Mouse (Mus musculus) frontal cortex, adult 2 months (tissue): ENCODE results near the gene Hivep3. TPM values are rescaled to one million over a fixed set of nuclear protein-coding genes. Genes with fewer than 3 reads are reported as not detected.

Experiments
- DNase-seq, 2 experiments: peaks; one replicate each; pipeline ENCODE4 v3.0.0; 2022; ENCODE audit warnings: low spot score in 1 of 2; ENCODE audit errors: extremely low spot score in 1 of 2
- polyA plus RNA-seq: library from polyadenylated mRNA; depleted of rRNA; stranded (reverse); fragments of >200 nt; gene quantifications from 2 replicates; pipeline ENCODE4 v1.2.3, GENCODE M21; 2012

Gene Hivep3
- polyA plus RNA-seq, 1 experiment: 38.3 TPM

GRCm38 (mm10) chr4:120127333-120127732, 393.7 kb downstream of the Hivep3 start:
- no peak for DNase-seq

GRCm38 (mm10) chr4:120128033-120128432, 394.4 kb downstream of the Hivep3 start:
- DNase-seq: peak in 1 of 2 experiments; percentile 63

DNA sequence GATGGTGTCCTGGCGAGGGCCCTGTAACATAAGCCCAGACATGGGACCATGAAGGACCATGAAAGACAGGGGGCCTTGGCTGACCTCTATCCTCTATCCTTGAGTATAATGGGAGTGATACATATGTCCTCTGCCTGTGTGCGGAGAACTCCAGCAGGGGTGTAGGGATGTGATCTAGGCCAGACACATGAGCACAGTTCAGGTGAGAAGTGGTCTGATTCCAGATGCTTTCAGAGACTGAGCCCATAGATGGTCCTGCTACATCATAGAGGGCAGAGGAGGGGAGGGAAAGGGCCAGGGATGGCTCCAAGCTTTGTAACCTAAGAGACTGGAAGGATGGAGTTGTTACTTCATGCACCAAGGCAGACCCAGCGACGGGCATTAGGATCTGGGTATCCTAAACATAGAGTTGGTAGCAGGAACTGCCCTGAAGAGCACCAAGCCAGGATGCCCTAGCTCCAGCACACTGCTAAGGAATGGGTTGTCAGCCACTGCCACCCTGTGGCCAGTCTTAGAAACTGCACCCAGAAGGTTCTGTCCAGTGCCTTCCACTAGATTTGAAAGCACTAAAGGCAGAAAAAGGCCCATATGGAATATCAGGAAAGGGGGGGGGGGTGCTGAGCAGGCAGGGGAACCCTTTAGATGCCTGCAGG, 395.8 kb downstream of the Hivep3 start:
- DNase-seq: peak in 1 of 2 experiments; percentile 65

DNA sequence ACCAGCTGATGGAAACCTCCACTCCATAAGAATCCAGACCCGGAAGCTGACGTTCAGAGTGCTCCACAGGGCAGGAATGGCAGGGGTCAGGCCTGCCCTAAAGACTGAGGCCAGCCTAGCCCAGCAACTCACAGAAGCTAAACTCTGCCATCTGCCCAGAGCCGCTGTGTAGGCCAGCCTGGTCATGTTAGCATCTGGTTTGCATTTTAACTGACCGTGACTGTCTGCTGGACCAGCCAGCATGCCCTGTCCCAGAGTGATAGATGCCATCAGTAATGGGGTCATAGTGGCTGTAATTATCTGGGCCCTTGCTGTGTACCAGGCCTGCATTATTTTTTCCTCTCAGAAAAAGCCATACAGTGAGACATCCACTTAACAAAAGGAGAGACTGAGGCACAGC, 397.3 kb downstream of the Hivep3 start:
- no peak for DNase-seq

GRCm38 (mm10) chr4:120131441-120132220, 398.0 kb downstream of the Hivep3 start:
- peak in 1 of 2 experiments; percentile 37 for DNase-seq

DNA sequence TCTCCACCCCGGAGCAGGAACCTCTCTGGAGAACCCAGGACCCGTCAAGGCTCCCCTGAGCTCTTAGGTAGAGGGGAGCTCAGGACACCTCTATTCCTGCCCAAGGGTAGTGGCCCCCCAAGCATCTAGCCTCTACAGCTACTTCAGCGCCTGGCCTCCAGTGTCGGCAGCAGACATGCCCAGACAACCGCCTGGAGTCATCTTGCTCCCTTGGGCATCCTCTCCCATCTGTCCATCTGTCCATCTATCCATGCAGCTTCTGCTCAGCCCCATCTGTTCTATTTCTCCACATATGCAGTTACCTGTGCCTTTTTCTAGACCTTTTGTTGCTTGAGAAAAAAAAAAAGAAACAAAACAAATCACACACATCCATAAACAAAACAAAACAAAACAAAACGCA, 400.6 kb downstream of the Hivep3 start:
- no peak for DNase-seq

DNA sequence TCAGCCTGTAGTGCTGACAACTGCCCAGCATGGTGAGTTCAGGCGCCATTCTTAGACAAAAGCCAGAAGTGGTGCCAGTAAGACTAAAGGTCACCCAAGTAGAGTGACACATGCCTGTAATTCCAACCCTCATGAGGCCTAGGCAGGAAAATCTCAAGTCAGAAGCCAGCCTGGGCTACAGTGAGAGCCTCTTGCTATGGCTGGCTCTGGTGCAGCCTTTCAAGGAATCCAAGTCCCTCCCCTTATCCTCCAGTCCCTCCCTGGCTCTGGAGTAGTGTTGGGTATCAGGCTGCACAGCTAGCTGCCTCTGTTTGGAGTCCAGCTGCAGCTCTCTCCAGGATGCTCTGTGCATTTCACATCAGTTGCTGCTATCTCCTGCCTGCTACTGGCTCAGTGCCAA, 408.2 kb downstream of the Hivep3 start:
- no peak for DNase-seq

DNA sequence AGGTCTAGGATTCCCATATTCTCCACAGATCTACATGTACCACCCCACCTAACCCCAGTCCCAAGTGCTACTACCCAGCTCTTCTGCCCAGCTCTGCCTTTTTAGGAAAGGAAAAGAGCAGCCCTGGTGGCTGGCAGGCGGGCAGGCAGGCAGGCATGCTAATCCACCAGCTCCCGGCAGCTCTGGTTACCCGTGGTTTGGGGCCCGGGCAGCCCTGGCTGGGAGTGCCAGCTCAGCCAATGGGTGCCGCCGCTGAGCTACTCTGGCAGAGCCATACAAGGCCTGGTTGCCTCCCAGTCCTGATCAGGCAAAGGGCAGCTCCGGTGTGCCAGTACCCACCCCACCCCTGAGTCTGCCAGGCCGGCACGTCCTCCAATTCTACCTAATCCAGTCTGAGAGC, 409.3 kb downstream of the Hivep3 start:
- DNase-seq: no peak

- DNase-seq: peak; percentile 53 to 68
Observed at GRCm38 (mm10) chr4:120144343-120144742, 410.8 kb downstream of the Hivep3 start.

- no peak for DNase-seq
Observed at GRCm38 (mm10) chr4:120145931-120146330, 412.3 kb downstream of the Hivep3 start.

- DNase-seq: peak; percentile 53 to 90
Observed at GRCm38 (mm10) chr4:120148291-120149141, 414.9 kb downstream of the Hivep3 start.

GRCm38 (mm10) chr4:120149142-120149524, 415.5 kb downstream of the Hivep3 start:
- no peak for DNase-seq

DNA sequence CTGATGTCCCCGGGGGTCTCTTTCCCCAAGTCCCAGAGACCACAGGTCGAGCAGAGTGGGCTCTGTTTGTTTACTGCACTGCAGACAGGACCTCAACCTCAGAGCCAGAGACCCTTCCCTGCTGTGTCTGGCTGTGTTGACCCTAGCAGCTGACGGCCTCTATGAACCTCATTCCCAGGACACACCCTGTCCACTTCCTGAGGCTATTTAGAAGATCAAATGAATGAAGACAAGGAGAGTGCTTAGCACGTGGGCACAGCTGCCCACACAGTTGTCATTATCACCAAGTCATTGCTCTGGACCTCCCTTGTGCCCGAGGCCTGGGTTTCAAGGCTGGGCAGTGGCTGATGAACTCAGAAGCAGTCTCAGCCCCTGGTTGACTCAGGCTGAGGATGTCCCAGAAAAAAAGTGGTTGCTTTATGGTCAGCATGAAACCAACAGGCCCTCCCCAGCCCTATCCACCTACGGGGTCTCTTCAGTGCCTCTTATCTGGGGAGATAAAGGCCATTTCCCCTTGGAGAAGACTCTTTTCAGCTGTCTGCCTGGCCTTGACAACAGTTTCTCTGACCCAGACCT, 416.8 kb downstream of the Hivep3 start:
- DNase-seq: no peak

DNA sequence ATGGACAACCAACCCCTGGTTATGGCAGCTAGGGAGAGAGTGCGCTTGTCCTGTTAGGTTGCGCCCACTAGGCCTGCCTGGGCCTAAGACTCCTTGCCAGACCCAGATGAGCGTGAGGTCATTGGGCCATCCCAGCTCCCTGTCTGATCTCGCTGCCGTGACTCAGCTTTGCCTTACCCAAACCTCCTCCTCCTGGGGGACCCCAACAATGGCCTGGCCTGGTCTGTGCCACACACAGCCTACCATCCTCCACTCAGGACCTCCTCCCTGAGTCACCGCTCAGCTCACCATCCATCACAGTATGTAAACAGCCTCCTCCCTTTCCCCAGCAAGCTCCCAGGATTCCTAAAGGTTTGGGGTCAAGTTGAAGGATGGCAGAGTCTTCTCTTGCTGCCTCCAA, 418.3 kb downstream of the Hivep3 start:
- no peak for DNase-seq

- no peak for DNase-seq
Observed at GRCm38 (mm10) chr4:120152648-120153047, 419.1 kb downstream of the Hivep3 start.

DNA sequence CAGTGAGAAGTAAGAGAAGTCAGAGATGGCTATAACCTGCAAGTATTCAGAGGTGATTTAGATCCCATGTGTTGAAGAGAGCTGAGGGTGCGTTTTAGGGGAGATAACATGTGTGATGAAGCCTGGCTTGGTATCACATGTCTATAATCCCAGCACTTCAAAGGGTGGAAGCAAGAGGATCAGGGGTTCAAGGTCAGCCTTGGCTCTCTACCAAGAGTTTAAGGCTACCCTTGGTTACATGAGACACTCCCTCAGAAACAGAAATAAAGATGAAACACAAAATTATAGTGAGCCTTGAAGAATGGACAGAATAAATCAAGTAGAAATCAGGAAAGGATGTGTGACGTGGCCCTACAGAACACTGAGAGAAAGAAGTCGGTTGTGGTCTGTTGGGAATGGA, 420.2 kb downstream of the Hivep3 start:
- DNase-seq: no peak

DNA sequence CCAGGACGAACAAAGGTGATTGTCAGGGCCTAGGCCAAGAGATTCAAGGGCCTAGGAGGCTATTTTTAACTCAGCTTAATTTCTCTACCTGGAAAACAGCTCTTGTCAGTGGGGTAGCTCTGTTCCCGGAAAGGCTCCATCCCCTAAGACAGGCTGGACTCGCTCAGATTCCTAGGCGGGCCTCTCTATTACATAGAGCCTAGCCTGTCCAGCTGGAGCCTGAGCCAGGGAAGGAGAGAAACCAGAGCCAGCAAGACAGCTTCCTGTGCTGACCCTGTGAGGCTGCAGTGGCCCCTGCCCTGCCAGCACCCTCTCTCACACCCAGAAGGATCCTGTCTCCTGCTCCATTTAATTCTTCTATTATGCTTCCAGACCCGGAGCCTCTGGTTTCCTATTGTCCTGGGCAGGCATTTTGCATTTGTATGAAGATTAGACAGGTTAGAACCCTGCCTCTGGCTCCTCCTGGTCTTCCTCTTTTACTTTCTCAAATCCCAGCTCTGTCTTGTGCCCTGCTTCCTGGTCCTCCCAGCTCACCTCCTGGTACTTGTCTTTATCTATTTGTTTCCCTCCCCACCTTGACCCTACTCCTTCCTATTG, 425.2 kb downstream of the Hivep3 start:
- DNase-seq: no peak

- DNase-seq: no peak
Observed at GRCm38 (mm10) chr4:120161166-120161949, 427.8 kb downstream of the Hivep3 start, which contains the start of gene Edn2. Gene Edn2 (plus strand): TSS chr4:120161206.

DNA sequence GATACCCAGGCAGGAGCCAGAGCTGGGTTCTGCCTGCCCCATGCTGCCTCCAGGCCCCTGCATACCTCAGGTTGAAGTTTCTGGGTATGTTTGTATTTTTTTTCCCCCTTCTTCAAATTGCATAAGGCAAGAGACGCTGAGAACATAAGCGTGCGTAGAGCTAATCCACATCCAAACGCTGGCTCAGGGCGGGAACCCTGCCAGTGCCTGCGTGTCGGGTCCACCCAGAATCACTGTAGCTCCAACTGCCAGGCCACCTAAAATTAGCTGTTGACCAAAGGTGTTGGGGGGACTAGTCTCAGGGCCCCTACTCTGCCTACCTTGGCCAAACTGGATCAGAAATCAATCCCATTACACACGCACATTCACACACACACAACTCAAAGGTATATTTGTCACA, 429.0 kb downstream of the Hivep3 start:
- no peak for DNase-seq

DNA sequence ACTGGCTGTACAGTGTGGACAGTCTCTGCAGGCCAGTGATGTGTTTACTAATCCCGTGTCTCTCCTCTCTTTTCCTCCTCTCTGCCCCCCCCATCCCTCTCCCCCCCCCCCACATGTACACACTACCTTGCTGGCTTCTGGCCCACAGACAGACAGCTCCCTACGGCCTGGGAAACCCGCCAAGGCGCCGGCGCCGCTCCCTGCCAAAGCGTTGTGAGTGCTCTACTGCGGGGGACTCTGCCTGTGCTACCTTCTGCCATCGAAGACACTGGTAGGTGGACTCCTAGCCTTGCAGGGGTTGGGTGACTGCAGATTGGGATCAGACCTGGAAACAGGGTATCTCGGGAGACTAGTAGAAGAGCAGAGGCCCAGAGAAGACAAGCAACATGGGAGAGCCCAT, 429.7 kb downstream of the Hivep3 start:
- DNase-seq: peak in 1 of 2 experiments; percentile 79
